Mouse (Mus musculus) activated CD4-positive, CD25-positive, alpha-beta regulatory T cell, adult 9 weeks (primary cell): ENCODE results near the gene Oas1f. TPM values are rescaled to one million over a fixed set of nuclear protein-coding genes. Genes with fewer than 3 reads are reported as not detected.

ENCODE experiments used
- polyA plus RNA-seq: library from polyadenylated mRNA; unstranded; fragments of 100-300 nt; shearing (Covaris generic); gene quantifications from one replicate; pipeline ENCODE4 v1.2.1, GENCODE M21; 2017

Gene Oas1f
- not detected for polyA plus RNA-seq

GRCm38 (mm10) chr5:120847067-120847466 is at the start of gene Oas1f:
TSS of gene Oas1f (plus strand) at chr5:120847367.

GRCm38 (mm10) chr5:120811951-120812819 is 35.0 kb upstream of the Oas1f start, which contains the start of gene Oas1c:
TSS of gene Oas1c (minus strand) at chr5:120812514.

GRCm38 (mm10) chr5:120861121-120861520 is 14.0 kb downstream of the Oas1f start, which contains the start of gene Oas1h:
TSS of gene Oas1h (plus strand) at chr5:120861421.

GRCm38 (mm10) chr5:120887413-120887812 is 40.2 kb downstream of the Oas1f start, which contains the start of gene Oas1g:
TSS of gene Oas1g (minus strand) at chr5:120887613.

GRCm38 (mm10) chr5:120906791-120907733 is 59.9 kb downstream of the Oas1f start, which contains the start of gene Oas1a:
TSS of gene Oas1a (minus strand) at chr5:120907521.

Other genes starting within 250 kb of the Oas1f start
- gene Rita1, start 234.8 kb upstream of the Oas1f start, polyA plus RNA-seq = 5.1 TPM
- 86.5 TPM for gene Ddx54, start 234.6 kb upstream of the Oas1f start, polyA plus RNA-seq
- not detected for gene Cfap73, start 213.1 kb upstream of the Oas1f start, polyA plus RNA-seq
- 9.1 TPM for gene Rasal1, start 198.6 kb upstream of the Oas1f start, polyA plus RNA-seq
- 23.4 TPM for gene Dtx1, start 135.4 kb upstream of the Oas1f start, polyA plus RNA-seq
- gene Oas2, start 97.5 kb upstream of the Oas1f start, polyA plus RNA-seq = 6.8 TPM
- gene Oas3, start 69.7 kb upstream of the Oas1f start, polyA plus RNA-seq = 20.0 TPM
- not detected for gene Oas1e, start 51.8 kb upstream of the Oas1f start, polyA plus RNA-seq
- 13.4 TPM for gene Oas1c, start 34.9 kb upstream of the Oas1f start, polyA plus RNA-seq
- not detected for gene Oas1h, start 14.1 kb downstream of the Oas1f start, polyA plus RNA-seq
- gene Oas1g, start 40.2 kb downstream of the Oas1f start, polyA plus RNA-seq = 2.8 TPM
- gene Oas1a, start 60.2 kb downstream of the Oas1f start, polyA plus RNA-seq = 79.6 TPM
- gene Oas1d, start 67.2 kb downstream of the Oas1f start, polyA plus RNA-seq = not detected
- gene Rph3a, start 162.7 kb downstream of the Oas1f start, polyA plus RNA-seq = not detected